27 mouse cellular contexts compared by ENCODE assay signal in the genomic region with DNA sequence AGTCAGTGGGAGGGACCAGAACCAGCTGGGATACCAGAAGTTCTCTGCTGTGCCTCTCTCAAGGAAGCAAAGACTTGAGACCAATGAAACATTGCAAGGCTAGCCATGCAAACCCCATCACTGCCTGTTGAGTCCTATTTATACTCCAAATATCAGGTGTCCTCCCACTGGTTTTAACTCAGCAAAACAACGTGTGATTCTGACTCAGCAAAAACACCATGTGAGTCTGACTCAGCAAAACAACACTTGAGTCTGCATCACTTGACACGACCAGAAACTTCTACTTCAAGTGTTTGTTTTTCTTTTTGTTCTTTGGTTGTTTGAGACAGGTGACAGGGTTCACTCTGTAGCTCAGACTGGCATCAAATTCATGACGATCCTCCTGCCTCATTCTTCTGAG.
A peak's percentile ranks its signal among the peaks of the same experiment; 100 is the strongest.
DNase-seq lines count a peak whose midpoint lies in the region; ATAC-seq and TF ChIP-seq lines count a peak whose summit lies in the region.
"Had no signal": no experiment of that assay in that cellular context is flagged by ENCODE, and none has a peak within 500 bp of the region (broad histone marks: within the 10 kb centered on the region; RNA-seq: fewer than 3 reads in every experiment).

No protein-coding gene starts in this region.

- H3K4me1 ChIP-seq in kidney, embryonic 16.5 days (ENCODE audit: insufficient read depth, low read length), result no peaks in the 10 kb centered on the region
- H3K4me1 ChIP-seq: hindbrain, embryonic 13.5 days had no signal

- no peaks in the 10 kb centered on the region for H3K36me3 ChIP-seq in kidney, embryonic 16.5 days (ENCODE audit: insufficient read depth, low read length)
- H3K36me3 ChIP-seq: hindbrain, embryonic 13.5 days had no signal

- DNase-seq in gastrocnemius, adult 2 months, result no peak
- no peak for DNase-seq in gastrocnemius, adult 8-10 months (ENCODE audit: low spot score in 2 of 2)
- peak; percentile 6 for DNase-seq in 416B (ENCODE audit: low read depth)
- DNase-seq in NIH3T3 (ENCODE audit: low read depth), result peak; percentile 68
- peak; percentile 11 for DNase-seq in fibroblast of lung, adult 2 months (ENCODE audit: low read depth)
- no peak for DNase-seq in left cerebral cortex, postnatal 14 days (ENCODE audit: low spot score in 2 of 2)
- DNase-seq: adrenal gland, postnatal 10 days; cerebellum, adult 11 months; cerebellum, adult 9-10 months; cerebellum, postnatal 36 days; heart, postnatal 4 days; kidney, adult 8-10 months; kidney, postnatal 10 days; layer of hippocampus, adult 9-11 months; lung, embryonic 14.5 days; lung, postnatal 14 days; right cerebral cortex, postnatal 4 days; thymus, adult 2 months; thymus, postnatal 36 days had no signal

- H3K27me3 ChIP-seq in kidney, embryonic 16.5 days (ENCODE audit: insufficient read depth, low read length), result no peaks in the 10 kb centered on the region
- H3K27me3 ChIP-seq: hindbrain, embryonic 13.5 days had no signal

- H3K4me2 ChIP-seq in kidney, embryonic 16.5 days (replicated peaks; ENCODE audit: low read depth, low read length), result no peak overlapping the region
- H3K4me2 ChIP-seq: hindbrain, embryonic 13.5 days; lung, embryonic 14.5 days; midbrain, embryonic 11.5 days had no signal

- 42% methylated on average over 3 of the region's 3 CpGs for WGBS in kidney, embryonic 16.5 days

- no peak overlapping the region for H3K9ac ChIP-seq in kidney, embryonic 16.5 days (replicated peaks; ENCODE audit: low read length)
- H3K9ac ChIP-seq: hindbrain, embryonic 13.5 days; liver, embryonic 14.5 days; lung, embryonic 14.5 days had no signal

- intact Hi-C loops in gastrocnemius, adult 2 months (cut with DNase I), result no loop called here
- intact Hi-C loops in left cerebral cortex, postnatal 14 days (cut with DNase I), result no loop called here

- TF ChIP-seq CTCF in gastrocnemius, adult 2 months (IDR thresholded peaks at IDR 0.05), result no peak

- H3K27ac ChIP-seq in gastrocnemius, adult 2 months, result peak overlapping the region; percentile 65; the same call in 1 of the 2 replicates
- no peak overlapping the region for H3K27ac ChIP-seq in kidney, embryonic 16.5 days (ENCODE audit: low read length)
- H3K27ac ChIP-seq: hindbrain, embryonic 13.5 days; liver, embryonic 14.5 days had no signal

- no peak for ATAC-seq in kidney, embryonic 16.5 days (ENCODE audit: low FRiP score, low TSS enrichment)
- ATAC-seq: CD4-positive, CD25-positive, alpha-beta regulatory T cell, adult 4 months; forebrain, embryonic 14.5 days; intestine, embryonic 16.5 days; midbrain, embryonic 16.5 days had no signal

- H3K4me3 ChIP-seq in gastrocnemius, adult 2 months, result no peak overlapping the region
- H3K4me3 ChIP-seq in kidney, embryonic 16.5 days (ENCODE audit: low read length), result no peak overlapping the region
- H3K4me3 ChIP-seq: hindbrain, embryonic 13.5 days had no signal

- peaks cover 3% of the 10 kb centered on the region; the same call in 1 of the 2 replicates for H3K9me3 ChIP-seq in kidney, embryonic 16.5 days (ENCODE audit: low read length)
- H3K9me3 ChIP-seq: hindbrain, embryonic 13.5 days had no signal

Comparison
In these comparisons a context has a peak if more than half of its experiments do, and no peak if none do; other contexts are left out.
1. DNase-seq: peak in 416B (single experiment), NIH3T3 (single experiment) and fibroblast of lung, adult 2 months (single experiment); none in gastrocnemius, adult 2 months (single experiment), gastrocnemius, adult 8-10 months (0 of 2) and left cerebral cortex, postnatal 14 days (0 of 2).